Mouse (Mus musculus): ENCODE measurements at regions not wholly inside any gene's neighbourhood (a gene's known extent, or its start where the extent isn't known, plus 50 kb on each side); places are given as distances from the start of the nearest gene placed in this dataset.

DNA sequence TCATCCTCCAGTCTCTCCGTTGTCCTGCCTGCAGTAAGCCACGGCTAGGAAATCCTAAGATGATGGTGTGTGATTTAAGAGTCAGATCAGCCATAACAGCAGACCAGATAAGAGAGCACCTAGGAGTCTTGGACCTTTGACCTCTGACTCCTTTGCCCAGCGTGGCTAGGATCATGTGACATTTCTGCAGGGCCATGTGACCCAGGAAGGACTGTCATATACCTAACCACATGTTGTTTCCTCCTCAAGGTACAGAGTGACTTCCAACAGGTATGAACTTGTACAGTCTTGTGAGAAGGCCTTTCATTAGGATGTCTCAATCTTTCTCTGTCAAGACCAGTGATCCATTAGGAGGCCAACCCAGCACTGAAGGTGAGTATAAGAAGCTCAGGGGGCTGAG, 135.7 kb downstream of the Cdc5l start:
- Histone ChIP-seq H3K4me1 (ENCODE audit: control insufficient read depth, insufficient read depth, low read length) (no peaks in the 10 kb centered on the region), H3K27ac (ENCODE audit: low read depth, low read length) (no peak overlapping the region), H3K27me3 (ENCODE audit: control insufficient read depth, insufficient read depth, low read length) (no peaks in the 10 kb centered on the region), H3K36me3 (ENCODE audit: control insufficient read depth, insufficient read depth, low read length) (no peaks in the 10 kb centered on the region), H3K4me2 (ENCODE audit: low read depth) (no peak overlapping the region), H3K9me3 (ENCODE audit: control insufficient read depth, low read length) (no peaks in the 10 kb centered on the region), H3K4me3 (ENCODE audit: low read depth, low read length) (no peak overlapping the region), H3K9ac (ENCODE audit: low read length) (no peak overlapping the region)
- DNase-seq (ENCODE audit: low spot score) = no peak
- 77% methylated on average over 3 of the region's 3 CpGs for WGBS
- ATAC-seq (ENCODE audit: insufficient read depth, low FRiP score, low TSS enrichment) = no peak

- Histone ChIP-seq H3K9me3 (ENCODE audit: control insufficient read depth, low read length) (no peaks in the 10 kb centered on the region), H3K27ac (ENCODE audit: low read depth, low read length) (no peak overlapping the region), H3K36me3 (ENCODE audit: control insufficient read depth, insufficient read depth, low read length) (no peaks in the 10 kb centered on the region), H3K27me3 (ENCODE audit: control insufficient read depth, insufficient read depth, low read length) (no peaks in the 10 kb centered on the region), H3K4me1 (ENCODE audit: control insufficient read depth, insufficient read depth, low read length) (no peaks in the 10 kb centered on the region), H3K4me3 (ENCODE audit: low read depth, low read length) (no peak overlapping the region), H3K9ac (ENCODE audit: low read length) (no peak overlapping the region), H3K4me2 (ENCODE audit: low read depth) (no peak overlapping the region)
- no peak for ATAC-seq (ENCODE audit: insufficient read depth, low FRiP score, low TSS enrichment)
- WGBS = 76% methylated on average over 1 of the region's 1 CpGs
- DNase-seq (ENCODE audit: low spot score) = no peak
Observed at GRCm38 (mm10) chr17:45296363-45296762, 137.2 kb downstream of the Cdc5l start.

DNA sequence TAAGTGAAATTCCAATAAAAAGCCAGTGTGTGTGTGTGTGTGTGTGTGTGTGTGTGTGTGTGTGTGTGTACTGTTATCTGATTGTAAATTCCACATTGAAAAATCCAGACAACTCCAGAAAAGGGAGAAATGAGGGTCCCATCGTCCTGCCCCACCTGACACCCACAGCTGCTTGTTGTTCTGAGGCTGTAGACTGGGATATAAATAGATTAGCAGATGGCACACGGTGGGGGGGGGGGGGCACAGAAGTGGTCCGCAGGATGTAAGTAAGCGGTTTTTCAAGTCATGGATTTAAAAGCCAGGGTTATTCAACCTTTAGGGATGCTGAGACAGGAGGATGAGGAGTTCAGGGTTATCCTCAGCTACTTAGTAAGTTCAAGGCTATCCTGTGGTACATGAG, 138.7 kb downstream of the Cdc5l start:
- no peak for ATAC-seq (ENCODE audit: insufficient read depth, low FRiP score, low TSS enrichment)
- Histone ChIP-seq H3K9ac (ENCODE audit: low read length) (no peak overlapping the region), H3K27ac (ENCODE audit: low read depth, low read length) (no peak overlapping the region), H3K4me3 (ENCODE audit: low read depth, low read length) (no peak overlapping the region), H3K36me3 (ENCODE audit: control insufficient read depth, insufficient read depth, low read length) (no peaks in the 10 kb centered on the region), H3K9me3 (ENCODE audit: control insufficient read depth, low read length) (no peaks in the 10 kb centered on the region), H3K27me3 (ENCODE audit: control insufficient read depth, insufficient read depth, low read length) (no peaks in the 10 kb centered on the region), H3K4me1 (ENCODE audit: control insufficient read depth, insufficient read depth, low read length) (no peaks in the 10 kb centered on the region), H3K4me2 (ENCODE audit: low read depth) (no peak overlapping the region)
- DNase-seq (ENCODE audit: low spot score) = no peak
- 60% methylated on average over 4 of the region's 4 CpGs for WGBS

GRCm38 (mm10) chr17:45294256-45294865, 139.2 kb downstream of the Cdc5l start:
- no peak for ATAC-seq (ENCODE audit: insufficient read depth, low FRiP score, low TSS enrichment)
- WGBS = 88% methylated on average over 11 of the region's 11 CpGs
- H3K9ac ChIP-seq (ENCODE audit: low read length) = no peak overlapping the region

DNA sequence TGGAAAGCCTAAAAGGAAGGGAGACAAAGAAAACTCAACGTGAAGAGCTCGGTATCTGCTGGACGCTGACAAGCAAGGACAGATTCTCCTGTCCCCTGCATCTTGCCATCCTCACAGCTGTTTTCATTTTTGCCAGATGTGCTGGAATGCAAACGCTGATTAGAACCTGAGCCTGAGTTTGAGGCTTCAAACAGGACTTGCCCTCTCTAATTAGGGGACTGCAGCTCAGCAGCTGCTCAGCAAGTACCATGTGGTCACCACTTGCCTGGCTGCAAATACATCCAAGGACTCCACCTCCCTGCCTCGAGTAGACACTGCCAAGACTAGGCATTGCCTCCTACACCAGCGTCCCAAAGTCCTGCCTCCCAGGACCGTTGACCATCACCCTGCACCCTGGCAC, 140.7 kb downstream of the Cdc5l start:
- no peaks in the 10 kb centered on the region for H3K9me3 ChIP-seq (ENCODE audit: control insufficient read depth, low read length)
- WGBS = 80% methylated on average over 7 of the region's 7 CpGs
- no peak for ATAC-seq (ENCODE audit: insufficient read depth, low FRiP score, low TSS enrichment)
- H3K4me3 ChIP-seq (ENCODE audit: low read depth, low read length) = no peak overlapping the region
- no peak overlapping the region for H3K9ac ChIP-seq (ENCODE audit: low read length)
- DNase-seq (ENCODE audit: low spot score) = no peak
- H3K27me3 ChIP-seq (ENCODE audit: control insufficient read depth, insufficient read depth, low read length) = no peaks in the 10 kb centered on the region
- H3K27ac ChIP-seq (ENCODE audit: low read depth, low read length) = no peak overlapping the region
- no peaks in the 10 kb centered on the region for H3K36me3 ChIP-seq (ENCODE audit: control insufficient read depth, insufficient read depth, low read length)
- H3K4me1 ChIP-seq (ENCODE audit: control insufficient read depth, insufficient read depth, low read length) = no peaks in the 10 kb centered on the region
- H3K4me2 ChIP-seq (ENCODE audit: low read depth) = no peak overlapping the region

More at GRCm38 (mm10) chr17:45294256-45294865, 139.2 kb downstream of the Cdc5l start:
- no peak overlapping the region for H3K4me2 ChIP-seq (ENCODE audit: low read depth)
- H3K4me3 ChIP-seq (ENCODE audit: low read depth, low read length) = no peak overlapping the region
- no peak for DNase-seq (ENCODE audit: low spot score)
- no peak overlapping the region for H3K27ac ChIP-seq (ENCODE audit: low read depth, low read length)
- no peaks in the 10 kb centered on the region for H3K9me3 ChIP-seq (ENCODE audit: control insufficient read depth, low read length)
- H3K36me3 ChIP-seq (ENCODE audit: control insufficient read depth, insufficient read depth, low read length) = no peaks in the 10 kb centered on the region
- H3K27me3 ChIP-seq (ENCODE audit: control insufficient read depth, insufficient read depth, low read length) = no peaks in the 10 kb centered on the region
- no peaks in the 10 kb centered on the region for H3K4me1 ChIP-seq (ENCODE audit: control insufficient read depth, insufficient read depth, low read length)

- Histone ChIP-seq H3K4me2 (ENCODE audit: low read depth) (no peak overlapping the region), H3K9me3 (ENCODE audit: control insufficient read depth, low read length) (no peaks in the 10 kb centered on the region), H3K9ac (ENCODE audit: low read length) (no peak overlapping the region), H3K36me3 (ENCODE audit: control insufficient read depth, insufficient read depth, low read length) (no peaks in the 10 kb centered on the region), H3K4me1 (ENCODE audit: control insufficient read depth, insufficient read depth, low read length) (no peaks in the 10 kb centered on the region), H3K27me3 (ENCODE audit: control insufficient read depth, insufficient read depth, low read length) (no peaks in the 10 kb centered on the region), H3K27ac (ENCODE audit: low read depth, low read length) (no peak overlapping the region), H3K4me3 (ENCODE audit: low read depth, low read length) (no peak overlapping the region)
- WGBS = 69% methylated on average over 5 of the region's 5 CpGs
- DNase-seq (ENCODE audit: low spot score) (no peak), ATAC-seq (ENCODE audit: insufficient read depth, low FRiP score, low TSS enrichment) (no peak)
Observed at GRCm38 (mm10) chr17:45291052-45291451, 142.5 kb downstream of the Cdc5l start.

DNA sequence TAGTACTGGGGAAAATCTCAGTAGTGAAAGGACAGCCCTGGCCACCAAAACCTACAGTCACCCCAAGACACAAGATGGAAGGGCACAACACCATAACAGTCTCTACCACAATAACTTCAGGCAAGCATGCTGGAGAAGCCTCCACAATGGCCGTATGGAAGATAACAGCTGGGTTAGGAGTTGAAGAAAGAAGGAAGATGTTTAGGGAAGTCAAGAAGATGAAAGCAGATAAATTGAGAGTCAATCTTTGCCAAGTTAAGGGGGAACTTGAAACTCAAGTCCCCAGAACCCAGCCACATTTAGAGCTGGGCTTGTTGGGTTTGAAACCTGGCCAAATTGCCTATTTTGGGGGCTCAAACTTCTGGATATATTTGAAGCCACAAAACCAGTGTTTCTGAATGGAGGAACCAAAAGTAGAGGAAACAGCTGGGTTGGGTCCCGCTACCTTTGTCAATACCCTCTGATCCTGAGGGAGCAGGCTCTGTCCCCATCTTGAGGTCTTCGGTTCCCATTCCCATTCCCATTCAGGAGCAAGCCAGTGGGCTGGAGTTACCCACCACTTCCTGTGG, 147.8 kb downstream of the Cdc5l start:
- Histone ChIP-seq H3K4me1 (ENCODE audit: control insufficient read depth, insufficient read depth, low read length) (no peaks in the 10 kb centered on the region), H3K9ac (ENCODE audit: low read length) (no peak overlapping the region), H3K4me3 (ENCODE audit: low read depth, low read length) (no peak overlapping the region), H3K27me3 (ENCODE audit: control insufficient read depth, insufficient read depth, low read length) (no peaks in the 10 kb centered on the region), H3K36me3 (ENCODE audit: control insufficient read depth, insufficient read depth, low read length) (no peaks in the 10 kb centered on the region), H3K9me3 (ENCODE audit: control insufficient read depth, low read length) (no peaks in the 10 kb centered on the region), H3K27ac (ENCODE audit: low read depth, low read length) (no peak overlapping the region), H3K4me2 (ENCODE audit: low read depth) (no peak overlapping the region)
- no peak for ATAC-seq (ENCODE audit: insufficient read depth, low FRiP score, low TSS enrichment)
- WGBS = 89% methylated on average over 3 of the region's 3 CpGs
- DNase-seq (ENCODE audit: low spot score) = no peak

DNA sequence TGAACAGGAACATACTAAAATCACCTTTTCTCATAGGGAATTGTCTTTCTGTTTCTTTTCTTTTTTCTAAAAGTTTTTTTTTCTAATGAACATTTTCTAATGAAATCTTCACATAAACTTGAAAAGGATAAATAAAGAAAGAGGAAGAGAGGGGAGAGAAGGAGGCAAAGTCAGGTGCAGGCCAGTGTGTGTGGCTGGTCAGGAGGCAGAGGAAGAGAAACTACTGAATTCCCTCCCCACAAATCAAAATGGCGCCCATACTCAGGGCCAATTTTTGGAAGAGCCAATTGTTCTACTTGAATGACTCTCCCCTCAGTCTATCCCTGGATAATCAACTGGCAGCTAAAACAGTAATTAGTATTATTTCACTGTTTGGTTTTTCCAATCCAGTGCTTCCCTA, 152.0 kb downstream of the Cdc5l start:
- Histone ChIP-seq H3K27ac (ENCODE audit: low read depth, low read length) (no peak overlapping the region), H3K9me3 (ENCODE audit: control insufficient read depth, low read length) (no peaks in the 10 kb centered on the region), H3K4me2 (ENCODE audit: low read depth) (no peak overlapping the region), H3K27me3 (ENCODE audit: control insufficient read depth, insufficient read depth, low read length) (no peaks in the 10 kb centered on the region), H3K4me3 (ENCODE audit: low read depth, low read length) (no peak overlapping the region), H3K4me1 (ENCODE audit: control insufficient read depth, insufficient read depth, low read length) (peaks cover 8% of the 10 kb centered on the region), H3K9ac (ENCODE audit: low read length) (no peak overlapping the region), H3K36me3 (ENCODE audit: control insufficient read depth, insufficient read depth, low read length) (no peaks in the 10 kb centered on the region)
- DNase-seq (ENCODE audit: low spot score) = no peak
- 94% methylated on average over 1 of the region's 1 CpGs for WGBS
- no peak for ATAC-seq (ENCODE audit: insufficient read depth, low FRiP score, low TSS enrichment)

GRCm38 (mm10) chr17:45279811-45280205, 153.7 kb downstream of the Cdc5l start:
- H3K36me3 ChIP-seq (ENCODE audit: control insufficient read depth, insufficient read depth, low read length) = no peaks in the 10 kb centered on the region
- H3K27me3 ChIP-seq (ENCODE audit: control insufficient read depth, insufficient read depth, low read length) = no peaks in the 10 kb centered on the region
- DNase-seq (ENCODE audit: low spot score) (no peak), ATAC-seq (ENCODE audit: insufficient read depth, low FRiP score, low TSS enrichment) (no peak)
- H3K9me3 ChIP-seq (ENCODE audit: control insufficient read depth, low read length) = no peaks in the 10 kb centered on the region
- 10% methylated on average over 3 of the region's 3 CpGs for whole genome bisulfite sequencing
- no peak overlapping the region for H3K4me2 ChIP-seq (ENCODE audit: low read depth)
- 0 out of 2 replicates have a peak overlapping the region, but pooled peaks have one; percentile 14 for H3K27ac ChIP-seq (ENCODE audit: low read depth, low read length)
- H3K4me1 ChIP-seq (ENCODE audit: control insufficient read depth, insufficient read depth, low read length) = peaks cover 8% of the 10 kb centered on the region
- H3K9ac ChIP-seq (ENCODE audit: low read length) = no peak overlapping the region
- no peak overlapping the region for H3K4me3 ChIP-seq (ENCODE audit: low read depth, low read length)
